Mouse (Mus musculus) heart, embryonic 16.5 days (tissue): Measurements from ENCODE around the gene Zfp784. TPM values are rescaled to one million over a fixed set of nuclear protein-coding genes. Genes with fewer than 3 reads are reported as not detected.
"Not testable (repeated sequence)": the region's sequence is repeated elsewhere in the genome, so short reads cannot be mapped to it uniquely, and the experiment has no call there.

Source experiments
- ATAC-seq: fragments of 200-750 bp; cut with Nextera tagmentation; replicated peaks from 2 replicates; pipeline ENCODE4 v1.8.0; 2017; ENCODE audit warnings: moderate number of reproducible peaks; ENCODE audit not compliant: insufficient read depth, low FRiP score; ENCODE audit errors: extremely low read depth
- H3K27ac ChIP-seq: fragments of 300-500 bp; sonication (generic); 2 replicates; pipeline ENCODE4 v1.5.1; 2014; ENCODE audit warnings: mild to moderate bottlenecking, low read length, control low read depth, moderate library complexity
- H3K27me3 ChIP-seq: fragments of 300-500 bp; sonication (generic); 2 replicates; pipeline ENCODE4 v1.6.1; 2014; ENCODE audit warnings: low read length, mixed read lengths; ENCODE audit not compliant: control insufficient read depth, insufficient read depth
- H3K36me3 ChIP-seq: fragments of 300-500 bp; sonication (generic); 2 replicates; pipeline ENCODE4 v1.6.1; 2014; ENCODE audit not compliant: control insufficient read depth, insufficient read depth
- H3K4me1 ChIP-seq: fragments of 300-500 bp; sonication (generic); 2 replicates; pipeline ENCODE4 v1.6.1; 2014; ENCODE audit warnings: low read length, mixed read lengths; ENCODE audit not compliant: control insufficient read depth, insufficient read depth
- H3K4me2 ChIP-seq: fragments of 300-500 bp; sonication (generic); 2 replicates; pipeline ENCODE4 v1.6.1; 2014; ENCODE audit warnings: low read depth, mild to moderate bottlenecking, control low read depth, low read length
- H3K4me3 ChIP-seq: fragments of 300-500 bp; sonication (generic); 2 replicates; pipeline ENCODE4 v1.5.1; 2014; ENCODE audit warnings: mild to moderate bottlenecking, control low read depth, low read length
- H3K9ac ChIP-seq: fragments of 300-500 bp; sonication (generic); 2 replicates; pipeline ENCODE4 v1.6.1; 2014; ENCODE audit warnings: low read length, control low read depth
- H3K9me3 ChIP-seq: fragments of 300-500 bp; sonication (generic); replicated peaks from 2 replicates; pipeline ENCODE4 v1.6.1; 2016; ENCODE audit warnings: low read length; ENCODE audit not compliant: control insufficient read depth
- WGBS: fragments of 180-500 bp; shearing (Covaris S2); extraction: QIAGEN DNeasy Blood & Tissue Kit; methylation state at CpG from one replicate; pipeline ENCODE4 v1.1.7; 2014; 5-methylcytosine and 5-hydroxymethylcytosine counted together
- polyA plus RNA-seq: library from polyadenylated mRNA; unstranded; fragments of >200 nt; fragmentation: Nextera tagmentation; extraction: Ambion mirVana; gene quantifications from 2 replicates; pipeline ENCODE4 v1.2.1, GENCODE M21; 2015

The Zfp784 gene
- polyA plus RNA-seq, 1 experiment from 2014 or later: 6.8 TPM

- H3K9me3 ChIP-seq: 0 out of 2 replicates have a peak, but pooled peaks cover 2% of the 10 kb centered on the region
- peak; percentile 87 for ATAC-seq
- H3K4me2 ChIP-seq: peak within 1 kb of the TSS; percentile 87
- peak within 1 kb of the TSS; percentile 97 for H3K27ac ChIP-seq
- WGBS: under 1% methylated on average over 40 of the region's 49 CpGs
- peak within 1 kb of the TSS; percentile 96 for H3K9ac ChIP-seq
- peak within 1 kb of the TSS; percentile 81 for H3K4me3 ChIP-seq
- no peaks in the 10 kb centered on the region for H3K27me3 ChIP-seq
- H3K4me1 ChIP-seq: peaks cover 17% of the 10 kb centered on the region
- peaks cover 16% of the 10 kb centered on the region for H3K36me3 ChIP-seq
These were observed 18.1 kb downstream of the Zfp784 start, which contains the start of the genes Zfp865 and Ccdc106 for GRCm38 (mm10) chr7:5020000-5020681. TSS of gene Zfp865 (plus strand) at chr7:5020376. TSS of gene Ccdc106 (plus strand) at chr7:5020553.

- Histone ChIP-seq H3K4me3 (peak overlapping the region; percentile 81), H3K4me1 (peaks cover 17% of the 10 kb centered on the region), H3K9ac (peak overlapping the region; percentile 76), H3K27ac (peak overlapping the region; percentile 97), H3K36me3 (peaks cover 16% of the 10 kb centered on the region), H3K4me2 (peak overlapping the region; percentile 68)
- H3K27me3 ChIP-seq, ATAC-seq, H3K9me3 ChIP-seq: not testable (repeated sequence)
- 34% methylated on average over 8 of the region's 8 CpGs for whole genome bisulfite sequencing
These were observed 18.7 kb downstream of the Zfp784 start for GRCm38 (mm10) chr7:5019576-5019975.

GRCm38 (mm10) chr7:5017931-5018330 is 20.3 kb downstream of the Zfp784 start:
- Histone ChIP-seq H3K9me3 (0 out of 2 replicates have a peak, but pooled peaks cover 2% of the 10 kb centered on the region), H3K4me2 (no peak overlapping the region), H3K4me1 (peaks cover 18% of the 10 kb centered on the region), H3K36me3 (peaks cover 11% of the 10 kb centered on the region), H3K9ac (no peak overlapping the region), H3K27ac (no peak overlapping the region), H3K4me3 (no peak overlapping the region), H3K27me3 (no peaks in the 10 kb centered on the region)
- ATAC-seq: no peak
- WGBS: 98% methylated on average over 21 of the region's 21 CpGs

- Histone ChIP-seq H3K4me3 (no peak overlapping the region), H3K27ac (no peak overlapping the region), H3K4me1 (peaks cover 18% of the 10 kb centered on the region), H3K9me3 (0 out of 2 replicates have a peak, but pooled peaks cover 2% of the 10 kb centered on the region), H3K27me3 (no peaks in the 10 kb centered on the region), H3K36me3 (peaks cover 10% of the 10 kb centered on the region), H3K4me2 (no peak overlapping the region), H3K9ac (no peak overlapping the region)
- WGBS: 92% methylated on average over 16 of the region's 16 CpGs
- ATAC-seq: no peak
These were observed 20.9 kb downstream of the Zfp784 start for GRCm38 (mm10) chr7:5017352-5017751.

GRCm38 (mm10) chr7:5016920-5017319 is 21.3 kb downstream of the Zfp784 start:
- H3K9me3 ChIP-seq: 0 out of 2 replicates have a peak, but pooled peaks cover 2% of the 10 kb centered on the region
- no peak overlapping the region for H3K4me2 ChIP-seq
- 100% methylated on average over 2 of the region's 2 CpGs for WGBS
- H3K27me3 ChIP-seq: no peaks in the 10 kb centered on the region
- no peak overlapping the region for H3K9ac ChIP-seq
- H3K4me3 ChIP-seq: no peak overlapping the region
- H3K36me3 ChIP-seq: peaks cover 11% of the 10 kb centered on the region
- H3K27ac ChIP-seq: no peak overlapping the region
- peaks cover 18% of the 10 kb centered on the region for H3K4me1 ChIP-seq
- no peak for ATAC-seq

GRCm38 (mm10) chr7:5016057-5016456 is 22.2 kb downstream of the Zfp784 start:
- Histone ChIP-seq H3K36me3 (peaks cover 19% of the 10 kb centered on the region), H3K27ac (peak overlapping the region; percentile 99), H3K9ac (peak overlapping the region; percentile 78), H3K4me2 (peak overlapping the region; percentile 84), H3K27me3 (no peaks in the 10 kb centered on the region), H3K9me3 (0 out of 2 replicates have a peak, but pooled peaks cover 2% of the 10 kb centered on the region), H3K4me1 (peaks cover 11% of the 10 kb centered on the region), H3K4me3 (peak overlapping the region; percentile 88)
- ATAC-seq: no peak
- 63% methylated on average over 3 of the region's 3 CpGs for WGBS

GRCm38 (mm10) chr7:5015118-5016001 is 22.9 kb downstream of the Zfp784 start, which contains the start of gene Gm44973:
TSS of gene Gm44973 (plus strand) at chr7:5015496.
- peak within 1 kb of the TSS; percentile 88 for H3K4me3 ChIP-seq
- under 1% methylated on average over 62 of the region's 76 CpGs for WGBS
- H3K4me1 ChIP-seq: peaks cover 9% of the 10 kb centered on the region
- peak; percentile 77 for ATAC-seq
- H3K9me3 ChIP-seq: 0 out of 2 replicates have a peak, but pooled peaks cover 2% of the 10 kb centered on the region
- peak within 1 kb of the TSS; percentile 99 for H3K27ac ChIP-seq
- peaks cover 25% of the 10 kb centered on the region for H3K36me3 ChIP-seq
- H3K27me3 ChIP-seq: no peaks in the 10 kb centered on the region
- peak within 1 kb of the TSS; percentile 84 for H3K4me2 ChIP-seq
- H3K9ac ChIP-seq: peak within 1 kb of the TSS; percentile 94

- Histone ChIP-seq H3K36me3 (peaks cover 34% of the 10 kb centered on the region), H3K9me3 (0 out of 2 replicates have a peak, but pooled peaks cover 2% of the 10 kb centered on the region), H3K27ac (peak within 1 kb of the TSS; percentile 99), H3K9ac (peak within 1 kb of the TSS; percentile 94), H3K27me3 (no peaks in the 10 kb centered on the region), H3K4me2 (peak within 1 kb of the TSS; percentile 84), H3K4me1 (peaks cover 9% of the 10 kb centered on the region), H3K4me3 (peak within 1 kb of the TSS; percentile 88)
- peak; percentile 75 for ATAC-seq
- under 1% methylated on average over 42 of the region's 42 CpGs for WGBS
These were observed 23.8 kb downstream of the Zfp784 start, which contains the start of the genes Zfp524 and Fiz1 for GRCm38 (mm10) chr7:5014251-5015117. TSS of gene Zfp524 (plus strand) at chr7:5014415. TSS of gene Fiz1 (minus strand) at chr7:5014697.
